8 mouse cellular contexts compared by ENCODE assay signal in the genomic region with DNA sequence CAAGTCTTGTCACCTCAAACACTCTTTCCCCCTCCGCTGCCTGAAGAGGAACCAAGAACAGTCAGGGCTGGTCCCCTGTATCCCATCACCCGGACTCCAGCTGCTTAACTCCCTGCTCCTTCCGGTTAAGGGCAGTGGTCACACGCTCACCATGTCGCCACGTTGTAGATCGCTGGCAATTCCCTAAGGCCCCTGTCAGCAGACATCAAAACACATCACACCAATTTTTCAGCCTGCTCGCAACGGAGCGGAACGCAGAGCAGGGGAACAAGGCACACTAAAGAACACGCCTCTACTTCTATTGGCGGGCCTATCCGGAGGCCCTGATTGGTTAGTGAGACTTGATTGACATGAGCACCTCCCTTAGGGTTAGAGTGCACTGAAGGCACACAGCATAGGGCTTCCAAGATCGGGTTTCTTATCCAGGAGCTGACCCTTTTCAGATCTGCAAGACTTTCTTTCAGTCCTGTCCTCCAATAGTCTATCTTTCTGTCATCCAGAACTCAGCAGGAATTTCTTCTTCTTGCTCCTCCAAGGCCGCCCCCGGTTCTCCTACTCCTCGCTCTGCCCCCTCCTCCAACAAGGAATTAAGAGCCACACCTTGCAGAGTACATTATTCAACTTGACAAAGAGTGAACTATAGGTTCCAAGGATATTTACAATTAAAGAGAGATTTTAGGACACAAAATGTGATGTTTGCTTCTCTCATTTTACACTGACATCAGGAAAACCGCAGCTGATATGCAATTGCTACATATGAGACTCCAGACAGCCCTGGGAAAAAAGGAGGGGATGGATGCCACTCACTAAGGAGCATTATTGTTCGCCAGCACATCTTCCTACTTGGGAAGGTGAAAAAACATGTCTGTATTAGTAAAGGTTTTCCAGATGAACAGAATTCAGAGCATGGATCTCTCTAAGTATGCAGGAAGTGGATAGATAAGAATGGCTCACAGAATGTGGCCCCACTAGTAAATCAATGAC. TPM values are rescaled to one million over a fixed set of nuclear protein-coding genes. Genes with fewer than 3 reads are reported as not detected.
DNase-seq lines count a peak whose midpoint lies in the region; ATAC-seq lines count a peak whose summit lies in the region.
"Not testable (repeated sequence)": the region's sequence is repeated elsewhere in the genome, so short reads cannot be mapped to it uniquely, and the experiment has no call there.

Gene Platr25 (minus strand): TSS at position 278 of the 984 bp plus-strand sequence.

- 9% methylated on average over 20 of the region's 20 CpGs for WGBS in hindbrain, embryonic 13.5 days
- WGBS in lung, embryonic 16.5 days = 9% methylated on average over 20 of the region's 20 CpGs

- H3K27ac ChIP-seq in hindbrain, embryonic 13.5 days; lung, embryonic 16.5 days (ENCODE audit: low read length): not testable (repeated sequence)

- not testable (repeated sequence) for H3K9me3 ChIP-seq in hindbrain, embryonic 13.5 days; lung, embryonic 16.5 days (ENCODE audit: control insufficient read depth, low read length)

- not testable (repeated sequence) for H3K4me1 ChIP-seq in hindbrain, embryonic 13.5 days (replicated peaks); lung, embryonic 16.5 days (replicated peaks; ENCODE audit: control insufficient read depth, insufficient read depth, low read length)

- ATAC-seq in hindbrain, embryonic 13.5 days (ENCODE audit: low FRiP score) = peak; percentile 97
- ATAC-seq in lung, embryonic 16.5 days (ENCODE audit: low read depth) = peak; percentile 96

- H3K4me2 ChIP-seq in hindbrain, embryonic 13.5 days = peak within 1 kb of the TSS; percentile 55
- peak within 1 kb of the TSS; percentile 58 for H3K4me2 ChIP-seq in lung, embryonic 16.5 days (ENCODE audit: low read depth, low read length)

- H3K4me3 ChIP-seq in hindbrain, embryonic 13.5 days = peak within 1 kb of the TSS; percentile 50
- H3K4me3 ChIP-seq in lung, embryonic 16.5 days (ENCODE audit: low read length) = peak within 1 kb of the TSS; percentile 60

- DNase-seq in R1 (ENCODE audit: low read depth, low spot score) = peak; percentile 87
- peak; percentile 48 to 55 for DNase-seq in cerebellum, postnatal 14 days
- peak; percentile 32 to 37 for DNase-seq in frontal cortex, postnatal 14 days (ENCODE audit: low spot score in 2 of 2)
- peak; percentile 47 to 55 for DNase-seq in layer of hippocampus, postnatal 10 days (ENCODE audit: low spot score in 2 of 2)
- DNase-seq in ovary, adult 18-20 months (ENCODE audit: low spot score) = peak; percentile 51
- peak; percentile 83 for DNase-seq in thymus, postnatal 0 days (ENCODE audit: low spot score)

- peak within 1 kb of the TSS; percentile 72 for H3K9ac ChIP-seq in hindbrain, embryonic 13.5 days
- peak within 1 kb of the TSS; percentile 71 for H3K9ac ChIP-seq in lung, embryonic 16.5 days (ENCODE audit: low read length)

- not testable (repeated sequence) for H3K27me3 ChIP-seq in hindbrain, embryonic 13.5 days; lung, embryonic 16.5 days (ENCODE audit: control insufficient read depth, insufficient read depth, low read depth, low read length)

- H3K36me3 ChIP-seq in hindbrain, embryonic 13.5 days; lung, embryonic 16.5 days (ENCODE audit: control insufficient read depth, insufficient read depth, low read length): not testable (repeated sequence)

RNA-seq across cellular contexts. Expression of gene Platr25, which starts in this region (rescaled TPM):
- polyA plus RNA-seq in hindbrain, embryonic 13.5 days (2015; fragmentation: Nextera tagmentation; extraction: Ambion mirVana) = 35.0 and 37.2 TPM in 2 replicates
- 10 to 100 TPM; 12.2 to 14.8 TPM for total RNA-seq in layer of hippocampus, postnatal 10 days (2021)
- 29.4 and 31.1 TPM in 2 replicates for polyA plus RNA-seq in lung, embryonic 16.5 days (2015; fragmentation: Nextera tagmentation; extraction: Ambion mirVana)
- 13.5 and 15.7 TPM in 2 replicates for polyA plus RNA-seq in thymus, postnatal 0 days (2015; fragmentation: Nextera tagmentation; extraction: Ambion mirVana)

Comparison
In these comparisons a context has a peak if more than half of its experiments do, and no peak if none do; other contexts are left out.
1. DNase-seq: peak in every context shown above with its lines; median percentile 87 in R1; 83 in thymus, postnatal 0 days; 52 in cerebellum, postnatal 14 days; 51 in layer of hippocampus, postnatal 10 days; 51 in ovary, adult 18-20 months; 34 in frontal cortex, postnatal 14 days.